Mouse (Mus musculus): Measurements from ENCODE around the gene Gprin2. TPM values are rescaled to one million over a fixed set of nuclear protein-coding genes. Genes with fewer than 3 reads are reported as not detected.

Gene Gprin2
- polyA plus RNA-seq, 1 experiment, result not detected

GRCm38 (mm10) chr14:34154601-34155337 lies 46.7 kb downstream of the Gprin2 start:
- TF ChIP-seq GATA1 (IDR thresholded peaks at IDR 0.05; ENCODE audit: low read length), result no peak

DNA sequence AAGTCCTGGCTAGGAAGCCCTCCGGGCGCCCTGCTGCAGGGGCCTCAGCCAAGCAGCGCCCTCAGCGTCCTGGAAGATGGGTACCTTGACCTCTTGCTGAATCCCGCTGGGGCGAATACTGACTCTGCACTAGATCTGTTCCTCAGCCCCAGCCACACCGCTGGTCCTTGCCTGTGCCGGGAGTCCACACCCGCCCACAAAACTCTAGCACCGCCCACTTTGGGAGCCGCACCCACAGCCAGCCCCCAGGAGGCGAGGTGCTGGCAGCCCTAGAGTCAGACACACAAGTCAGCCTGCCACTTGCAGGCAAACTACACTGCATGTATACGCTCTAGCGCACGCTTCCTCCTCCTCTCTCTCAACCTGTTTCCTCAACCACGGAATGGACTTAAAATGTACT lies 49.1 kb downstream of the Gprin2 start, which contains the start of gene Npy4r:
Npy4r (minus strand) TSS at position 148 of the 400 bp plus-strand sequence.
- TF ChIP-seq GATA1 (IDR thresholded peaks at IDR 0.05; ENCODE audit: low read length), result no peak

DNA sequence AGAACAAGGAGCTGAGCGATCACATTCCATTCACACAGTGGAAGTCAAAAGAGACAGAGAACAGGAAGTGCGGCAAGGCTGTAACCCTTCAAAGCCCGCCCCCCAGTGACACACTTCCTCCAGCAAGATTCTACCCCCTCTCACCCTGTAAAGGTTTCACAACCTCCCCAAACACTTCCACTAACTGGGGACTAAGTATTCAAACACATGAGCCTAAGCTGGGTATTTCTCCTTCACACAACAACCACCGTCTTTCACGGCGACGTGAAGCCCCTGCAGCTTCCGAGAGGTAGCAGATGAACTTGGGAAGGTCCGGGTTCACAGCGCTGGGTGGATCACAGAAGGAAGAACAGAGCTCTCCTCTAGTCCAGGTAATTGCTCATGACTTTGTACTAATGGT lies 58.5 kb downstream of the Gprin2 start:
- no peak for TF ChIP-seq GATA1 (IDR thresholded peaks at IDR 0.05; ENCODE audit: low read length)

DNA sequence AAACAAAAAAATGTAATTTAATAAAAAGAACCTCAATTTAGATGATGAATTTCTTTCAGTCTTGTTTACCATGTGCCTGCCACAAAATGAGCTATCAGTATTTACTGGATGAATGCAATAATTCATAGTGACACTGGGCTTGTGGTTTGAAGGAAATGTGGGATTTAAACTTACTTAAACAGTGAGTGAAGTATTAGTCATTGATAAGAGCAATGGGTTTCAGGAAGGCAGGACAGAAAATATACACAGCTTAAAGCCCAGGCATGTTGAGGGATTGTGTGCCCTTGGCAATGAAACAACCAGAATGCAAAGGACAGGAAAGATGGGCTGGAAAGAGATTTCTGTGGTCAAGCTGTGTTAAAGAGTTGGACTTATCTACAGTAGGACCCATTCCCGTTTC lies 59.1 kb downstream of the Gprin2 start:
- TF ChIP-seq GATA1 (IDR thresholded peaks at IDR 0.05; ENCODE audit: low read length), result no peak

GRCm38 (mm10) chr14:34139671-34140664 lies 61.5 kb downstream of the Gprin2 start:
- TF ChIP-seq GATA1 (IDR thresholded peaks at IDR 0.05; ENCODE audit: low read length), result no peak

Other genes starting within 250 kb of the Gprin2 start
- gene Rbp3, start 247.7 kb downstream of the Gprin2 start, polyA plus RNA-seq (2012), result not detected in 2 replicates
- not detected in 2 replicates for gene Zfp488, start 222.9 kb downstream of the Gprin2 start, polyA plus RNA-seq (2012)
- gene Gm30083, start 186.5 kb downstream of the Gprin2 start, polyA plus RNA-seq (2012), result not detected in 2 replicates
- gene Gm5460, start 184.9 kb downstream of the Gprin2 start, polyA plus RNA-seq (2012), result not detected in 2 replicates
- not detected in 2 replicates for gene Antxrl, start 148.9 kb downstream of the Gprin2 start, polyA plus RNA-seq (2012)
- gene Anxa8, start 115.7 kb downstream of the Gprin2 start, polyA plus RNA-seq (2012), result not detected in 2 replicates
- gene A630023A22Rik, start 98.9 kb downstream of the Gprin2 start, polyA plus RNA-seq (2012), result not detected in 2 replicates
- gene Npy4r, start 49.2 kb downstream of the Gprin2 start, polyA plus RNA-seq (2012), result not detected in 2 replicates
- not detected in 2 replicates for gene Syt15, start 17.9 kb upstream of the Gprin2 start, polyA plus RNA-seq (2012)
- 7.0 and 11.6 TPM in 2 replicates for gene Shld2, start 108.8 kb upstream of the Gprin2 start, polyA plus RNA-seq (2012)
- gene Glud1, start 109.1 kb upstream of the Gprin2 start, polyA plus RNA-seq (2012), result 48.7 and 65.8 TPM in 2 replicates
- gene Fam25c, start 153.8 kb upstream of the Gprin2 start, polyA plus RNA-seq (2012), result not detected in 2 replicates
- gene Sncg, start 173.1 kb upstream of the Gprin2 start, polyA plus RNA-seq (2012), result not detected in 2 replicates
- gene Mmrn2, start 173.8 kb upstream of the Gprin2 start, polyA plus RNA-seq (2012), result 0.01 TPM in 1 of 2 replicates, not detected in the other

All from G1E-ER4 (cell line).